Mouse (Mus musculus): Measurements from ENCODE around the gene Iqck.

DNA sequence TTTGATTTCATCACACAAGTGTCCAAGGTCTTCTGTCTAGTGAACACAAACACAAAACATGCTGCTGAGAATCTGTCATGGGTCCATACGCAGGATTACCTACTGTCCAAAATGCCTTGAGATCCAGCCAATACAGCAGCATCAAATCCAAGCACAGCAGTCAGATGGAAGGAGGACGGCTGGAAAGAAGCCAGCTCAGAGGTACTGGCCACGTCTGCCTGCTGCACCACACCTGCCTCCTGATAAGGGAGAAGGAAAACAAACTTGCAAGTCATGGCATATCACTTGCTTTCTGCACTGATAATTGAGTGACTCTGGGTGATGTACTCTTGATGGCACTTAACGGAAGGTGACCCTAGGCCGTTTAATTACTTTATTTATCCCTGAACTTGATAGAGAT is 10.4 kb upstream of the Iqck start:
- no peak for TF ChIP-seq POLR2A (IDR thresholded peaks at IDR 0.05; ENCODE audit: borderline replicate concordance, insufficient read depth, low read length)
- no peak for TF ChIP-seq CTCF (IDR thresholded peaks at IDR 0.05; ENCODE audit: borderline replicate concordance, insufficient read depth, low read depth, low read length)

Measured in cerebellum, adult 2 months (tissue).